Mouse (Mus musculus) lung, postnatal 14 days (tissue): Measurements from ENCODE around the gene Pou2f1.
A peak's percentile ranks its signal among the peaks of the same experiment; 100 is the strongest.

ENCODE experiments used
- DNase-seq: peaks from one replicate; pipeline ENCODE4 v3.0.0; 2021

The Pou2f1 gene

GRCm38 (mm10) chr1:165840548-165841230 lies 161.8 kb downstream of the Pou2f1 start:
- DNase-seq = no peak

DNA sequence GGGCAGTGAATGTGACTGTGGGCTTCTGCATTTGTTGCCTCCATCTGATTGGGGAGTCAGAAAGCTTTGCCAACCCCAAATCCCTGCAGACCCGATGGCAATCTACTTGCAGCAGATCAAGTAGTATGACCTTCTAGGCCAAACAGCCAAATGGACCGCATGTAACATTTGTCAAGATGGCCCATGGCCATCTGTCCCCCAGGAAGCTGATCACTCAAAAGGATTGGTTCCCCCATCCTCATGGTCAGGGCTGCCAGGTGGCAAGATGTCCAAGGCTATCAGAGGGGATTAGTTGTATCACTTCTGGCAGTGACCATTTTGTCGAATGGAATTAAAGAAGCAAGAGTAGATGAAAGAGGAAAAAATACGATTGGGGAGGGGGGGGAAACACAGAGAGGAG lies 163.3 kb downstream of the Pou2f1 start:
- no peak for DNase-seq

- peak; percentile 29 for DNase-seq
Measured at GRCm38 (mm10) chr1:165837546-165837945, 164.9 kb downstream of the Pou2f1 start.

DNA sequence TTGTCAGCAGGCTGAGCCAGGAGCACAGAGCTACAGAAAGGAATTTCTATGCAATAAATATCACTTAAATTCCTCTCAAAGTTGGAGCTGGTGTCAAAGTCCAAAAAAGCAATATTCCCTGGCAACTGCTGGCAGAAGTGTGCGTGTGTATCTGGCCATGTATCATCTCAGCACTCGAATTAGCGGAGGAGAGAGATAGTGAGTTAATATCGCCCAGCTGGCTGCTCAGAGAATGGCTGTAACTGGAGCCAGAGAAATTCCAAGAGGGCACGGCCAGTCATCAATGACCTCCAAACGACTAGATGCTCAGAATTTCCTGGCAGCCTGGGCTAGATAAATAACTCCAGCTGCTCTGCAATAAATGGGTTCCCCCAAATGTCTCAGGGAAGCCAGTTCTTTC lies 166.0 kb downstream of the Pou2f1 start:
- no peak for DNase-seq

- DNase-seq = no peak
Measured at GRCm38 (mm10) chr1:165834633-165834975, 167.9 kb downstream of the Pou2f1 start.

DNA sequence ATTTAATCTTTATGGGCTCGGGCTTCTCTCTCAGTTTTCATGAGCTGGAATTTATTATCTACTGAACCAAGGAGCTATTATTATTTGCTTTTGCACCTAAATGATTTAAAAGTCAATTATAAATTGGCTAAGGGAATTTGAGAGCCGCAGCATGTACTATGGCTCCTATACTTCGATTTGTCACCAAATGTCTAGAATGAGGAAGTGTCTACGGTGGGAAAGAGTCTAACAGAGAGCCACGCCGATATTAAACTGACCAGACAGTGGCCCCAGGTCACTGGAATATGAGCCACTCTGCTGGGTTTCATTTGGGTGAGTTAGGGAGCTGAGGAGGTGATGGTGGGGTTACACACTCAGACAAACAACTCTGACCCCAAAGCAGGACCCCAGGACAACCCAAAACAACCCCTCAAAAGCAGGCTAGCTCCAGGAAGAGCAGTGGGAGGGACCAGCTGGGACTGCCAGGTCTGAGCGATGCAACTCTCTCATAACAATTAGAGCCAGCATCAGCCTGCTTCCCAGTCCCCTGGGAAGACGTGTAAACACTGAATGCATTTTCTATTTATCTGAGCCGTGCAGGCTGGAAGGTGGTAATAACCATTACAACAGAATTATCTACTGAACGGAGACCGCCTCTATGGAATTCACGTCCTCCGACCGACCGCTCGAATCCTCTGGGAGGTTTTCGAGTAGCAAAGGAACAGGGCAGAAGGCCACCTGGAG lies 168.4 kb downstream of the Pou2f1 start:
- no peak for DNase-seq

- no peak for DNase-seq
Measured at GRCm38 (mm10) chr1:165833244-165833643, 169.2 kb downstream of the Pou2f1 start.

- DNase-seq = no peak
Measured at GRCm38 (mm10) chr1:165829890-165830289, 172.6 kb downstream of the Pou2f1 start.

GRCm38 (mm10) chr1:165828615-165829014 lies 173.9 kb downstream of the Pou2f1 start:
- DNase-seq = no peak

DNA sequence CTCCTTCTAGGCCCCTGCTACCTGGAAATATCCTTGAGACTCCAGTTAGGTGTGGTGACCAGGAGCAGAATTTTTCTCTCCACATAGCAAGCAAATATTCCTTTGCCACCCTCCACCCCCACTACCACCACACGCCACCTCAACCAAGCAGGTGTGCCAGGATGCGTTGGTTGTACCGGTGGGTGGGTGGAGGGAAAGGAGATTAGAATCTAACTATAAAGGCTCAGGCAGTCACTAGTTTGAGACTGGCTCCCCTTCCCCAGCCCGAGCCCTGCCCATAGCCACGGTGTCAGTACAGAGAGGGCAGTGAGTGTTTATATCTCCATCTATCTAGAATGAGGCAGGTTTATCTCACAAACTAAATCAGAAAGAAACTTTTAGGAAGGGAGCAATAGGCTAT lies 174.3 kb downstream of the Pou2f1 start:
- DNase-seq = no peak

GRCm38 (mm10) chr1:165822031-165822430 lies 180.4 kb downstream of the Pou2f1 start:
- no peak for DNase-seq

DNA sequence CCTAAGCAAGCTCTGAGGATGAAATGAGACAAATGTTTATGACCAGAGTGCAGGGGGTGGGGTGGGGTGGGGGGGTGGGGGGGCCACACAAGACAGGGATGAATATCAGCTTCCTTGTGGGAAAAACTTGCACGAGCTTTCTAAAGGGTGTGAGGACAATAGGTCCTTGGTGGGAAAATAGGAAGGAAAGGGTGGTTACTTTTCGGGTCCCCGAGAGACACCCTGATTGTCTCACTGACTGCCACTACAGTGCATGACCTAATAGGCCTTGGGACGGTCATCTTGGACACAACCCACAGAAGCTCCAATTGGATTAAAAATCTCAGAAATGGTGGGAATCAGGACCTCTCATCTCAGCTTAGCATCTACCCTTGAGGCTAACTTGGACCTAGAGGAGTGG lies 183.3 kb downstream of the Pou2f1 start:
- no peak for DNase-seq

DNA sequence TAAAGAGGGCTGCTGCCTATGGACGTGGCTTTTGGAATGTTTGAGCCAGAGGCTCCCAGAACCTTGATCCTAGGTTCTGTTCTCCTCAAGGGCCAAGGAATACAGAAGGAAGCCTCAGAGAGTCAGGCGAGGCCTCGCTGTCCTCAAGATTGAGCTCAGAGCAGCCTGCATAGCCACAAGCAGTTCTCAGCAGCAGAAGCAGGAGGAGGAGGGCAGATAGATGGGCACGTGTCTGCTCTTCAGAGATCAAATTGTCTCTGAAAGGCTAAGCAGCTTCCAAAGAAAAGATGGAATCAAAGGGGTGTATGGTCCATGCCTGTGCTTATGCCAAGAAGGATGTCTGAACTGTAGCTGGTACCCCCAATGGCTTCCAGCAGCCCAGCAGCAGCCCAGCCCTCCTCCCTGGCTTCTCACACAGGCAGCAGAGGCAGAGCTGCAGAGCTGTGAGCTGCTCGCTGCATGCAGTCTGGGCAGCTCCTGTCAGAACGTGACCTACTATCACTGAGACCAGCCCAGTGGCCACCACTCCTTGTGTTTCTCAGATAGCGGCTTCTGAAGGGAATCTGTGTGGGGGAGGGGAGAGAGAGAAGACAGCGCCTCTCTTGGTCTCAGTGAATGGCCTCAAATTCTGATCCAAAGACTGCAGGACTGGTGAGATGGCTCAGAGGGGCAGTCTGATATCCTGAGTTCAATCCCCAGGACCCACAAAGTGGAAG lies 184.2 kb downstream of the Pou2f1 start:
- DNase-seq = no peak

- peak; percentile 5 for DNase-seq
Measured at GRCm38 (mm10) chr1:165817264-165817663, 185.2 kb downstream of the Pou2f1 start.

- DNase-seq = no peak
Measured at GRCm38 (mm10) chr1:165816391-165816790, 186.1 kb downstream of the Pou2f1 start.
